Mouse (Mus musculus) megakaryocyte, embryonic 14.5 days (primary cell): ENCODE measurements around the gene Scrn2.

Experiments used
- FLI1 ChIP-seq: IDR thresholded peaks from 2 replicates; pipeline ENCODE4 v1.6.1; 2012; ENCODE audit warnings: low read length, inconsistent platforms, mixed read lengths
- GATA1 ChIP-seq: IDR thresholded peaks from 3 replicates; pipeline ENCODE4 v1.6.1; 2012; ENCODE audit warnings: mixed read lengths, low read length, inconsistent platforms, borderline replicate concordance

- TF ChIP-seq GATA1: no peak
- TF ChIP-seq FLI1: no peak
These were observed 16.5 kb upstream of the Scrn2 start, which contains the start of gene Sp6 for GRCm38 (mm10) chr11:97013121-97013670.
